ENCODE assay signal across 9 mouse cellular contexts in the genomic region with DNA sequence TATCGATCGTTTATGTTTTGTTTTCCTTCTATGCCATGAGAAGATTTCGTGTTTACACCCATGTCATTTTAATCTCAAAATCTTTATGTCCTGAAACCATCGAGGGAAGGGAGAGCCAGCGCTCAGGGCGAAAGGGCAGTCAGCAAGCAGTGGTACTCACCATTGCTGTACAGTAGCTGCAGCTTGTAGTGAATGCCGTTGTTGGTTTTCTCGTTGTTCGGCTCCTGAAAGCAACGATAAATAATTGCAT. TPM values are rescaled to one million over a fixed set of nuclear protein-coding genes. Genes with fewer than 3 reads are reported as not detected.
DNase-seq lines count a peak whose midpoint lies in the region; ATAC-seq and TF ChIP-seq lines count a peak whose summit lies in the region.
"Had no signal": no experiment of that assay in that cellular context is flagged by ENCODE, and none has a peak within 500 bp of the region (broad histone marks: within the 10 kb centered on the region; RNA-seq: fewer than 3 reads in every experiment).

No protein-coding gene starts in this region.

- peaks cover 67% of the 10 kb centered on the region for H3K27me3 ChIP-seq in kidney, postnatal 0 days (ENCODE audit: insufficient read depth, low read length)
- peaks cover 32% of the 10 kb centered on the region for H3K27me3 ChIP-seq in embryonic facial prominence, embryonic 11.5 days (ENCODE audit: control insufficient read depth, insufficient read depth, low read length)
- H3K27me3 ChIP-seq in hindbrain, embryonic 16.5 days (replicated peaks; ENCODE audit: control insufficient read depth, insufficient read depth, low read length) = peaks cover under 1% of the 10 kb centered on the region; the same call in 1 of the 2 replicates
- peaks cover 9% of the 10 kb centered on the region for H3K27me3 ChIP-seq in midbrain, embryonic 16.5 days (ENCODE audit: control insufficient read depth, insufficient read depth, low read depth, low read length)

- H3K36me3 ChIP-seq in kidney, postnatal 0 days (ENCODE audit: insufficient read depth, low read length) = no peaks in the 10 kb centered on the region
- H3K36me3 ChIP-seq in embryonic facial prominence, embryonic 11.5 days (replicated peaks; ENCODE audit: control insufficient read depth, insufficient read depth, low read depth, low read length) = no peaks in the 10 kb centered on the region
- no peaks in the 10 kb centered on the region for H3K36me3 ChIP-seq in hindbrain, embryonic 16.5 days (ENCODE audit: control insufficient read depth, insufficient read depth, low read length)
- H3K36me3 ChIP-seq in midbrain, embryonic 16.5 days (ENCODE audit: control insufficient read depth, insufficient read depth, low read length) = no peaks in the 10 kb centered on the region

- no peak for ATAC-seq in kidney, postnatal 0 days (replicated peaks; ENCODE audit: low FRiP score, low read depth)
- no peak for ATAC-seq in embryonic facial prominence, embryonic 11.5 days (replicated peaks; ENCODE audit: insufficient number of reproducible peaks, low FRiP score, low TSS enrichment, low read depth)
- no peak for ATAC-seq in hindbrain, embryonic 16.5 days
- ATAC-seq in midbrain, embryonic 16.5 days = no peak

- peak overlapping the region; percentile 56; the same call in 1 of the 2 replicates for H3K9ac ChIP-seq in kidney, postnatal 0 days (ENCODE audit: low read depth, low read length)
- peak overlapping the region; percentile 95 for H3K9ac ChIP-seq in embryonic facial prominence, embryonic 11.5 days (replicated peaks; ENCODE audit: low read length)
- peak overlapping the region; percentile 80 for H3K9ac ChIP-seq in hindbrain, embryonic 16.5 days (ENCODE audit: low read depth, low read length)
- H3K9ac ChIP-seq in midbrain, embryonic 16.5 days (ENCODE audit: low read depth, low read length) = peak overlapping the region; percentile 76

- H3K4me3 ChIP-seq in kidney, postnatal 0 days (replicated peaks; ENCODE audit: low read depth, low read length) = peak overlapping the region; percentile 50
- peak overlapping the region; percentile 85 for H3K4me3 ChIP-seq in embryonic facial prominence, embryonic 11.5 days (ENCODE audit: low read depth, low read length)
- H3K4me3 ChIP-seq in hindbrain, embryonic 16.5 days (ENCODE audit: low read length) = peak overlapping the region; percentile 66
- peak overlapping the region; percentile 53 for H3K4me3 ChIP-seq in midbrain, embryonic 16.5 days (ENCODE audit: low read depth, low read length)

- H3K9me3 ChIP-seq in kidney, postnatal 0 days (replicated peaks; ENCODE audit: low read length) = no peaks in the 10 kb centered on the region
- H3K9me3 ChIP-seq in embryonic facial prominence, embryonic 11.5 days (replicated peaks; ENCODE audit: control insufficient read depth, low read length) = no peaks in the 10 kb centered on the region
- no peaks in the 10 kb centered on the region for H3K9me3 ChIP-seq in hindbrain, embryonic 16.5 days (ENCODE audit: control insufficient read depth, low read length)
- H3K9me3 ChIP-seq in midbrain, embryonic 16.5 days (replicated peaks; ENCODE audit: control insufficient read depth, low read length, poor library complexity, severe bottlenecking) = no peaks in the 10 kb centered on the region

- no peak for TF ChIP-seq CTCF in kidney, postnatal 0 days (IDR thresholded peaks at IDR 0.05; ENCODE audit: low read depth)

- no peak overlapping the region for H3K27ac ChIP-seq in kidney, postnatal 0 days
- peak overlapping the region; percentile 91 for H3K27ac ChIP-seq in embryonic facial prominence, embryonic 11.5 days (replicated peaks; ENCODE audit: low read depth, low read length)
- peak overlapping the region; percentile 96 for H3K27ac ChIP-seq in hindbrain, embryonic 16.5 days (ENCODE audit: low read depth, low read length)
- peak overlapping the region; percentile 87 for H3K27ac ChIP-seq in midbrain, embryonic 16.5 days (ENCODE audit: low read length)

- H3K4me2 ChIP-seq in kidney, postnatal 0 days (ENCODE audit: low read length) = peak overlapping the region; percentile 95
- peak overlapping the region; percentile 90 for H3K4me2 ChIP-seq in embryonic facial prominence, embryonic 11.5 days (ENCODE audit: low read depth, low read length)
- peak overlapping the region; percentile 83 for H3K4me2 ChIP-seq in hindbrain, embryonic 16.5 days (ENCODE audit: low read length)
- peak overlapping the region; percentile 67 for H3K4me2 ChIP-seq in midbrain, embryonic 16.5 days (ENCODE audit: low read length)

- DNase-seq in kidney, postnatal 0 days (ENCODE audit: low spot score) = no peak
- no peak for DNase-seq in kidney, postnatal 10 days
- no peak for DNase-seq in embryonic facial prominence, embryonic 11.5 days (ENCODE audit: low spot score)
- no peak for DNase-seq in ovary, postnatal 10 days (ENCODE audit: low spot score)
- no peak for DNase-seq in right cerebral cortex, postnatal 36 days (ENCODE audit: low spot score in 2 of 2)
- no peak for DNase-seq in thymus, postnatal 36 days
- DNase-seq: right cerebral cortex, postnatal 14 days had no signal

- peaks cover 26% of the 10 kb centered on the region for H3K4me1 ChIP-seq in kidney, postnatal 0 days (replicated peaks; ENCODE audit: insufficient read depth, low read length)
- H3K4me1 ChIP-seq in embryonic facial prominence, embryonic 11.5 days (ENCODE audit: control insufficient read depth, insufficient read depth, low read length) = peaks cover 9% of the 10 kb centered on the region; the same call in 1 of the 2 replicates
- peaks cover 29% of the 10 kb centered on the region for H3K4me1 ChIP-seq in hindbrain, embryonic 16.5 days (ENCODE audit: control insufficient read depth, insufficient read depth, low read depth, low read length)
- peaks cover 32% of the 10 kb centered on the region for H3K4me1 ChIP-seq in midbrain, embryonic 16.5 days (ENCODE audit: control insufficient read depth, insufficient read depth, low read length)

- 3% methylated on average over 10 of the region's 10 CpGs for WGBS in kidney, postnatal 0 days
- under 1% methylated on average over 10 of the region's 10 CpGs for WGBS in embryonic facial prominence, embryonic 11.5 days
- WGBS in hindbrain, embryonic 16.5 days = 1% methylated on average over 10 of the region's 10 CpGs
- 1% methylated on average over 10 of the region's 10 CpGs for WGBS in midbrain, embryonic 16.5 days

RNA-seq across cellular contexts. Expression of gene Ebf3, which starts 1.4 kb away (rescaled TPM):
- polyA plus RNA-seq in kidney, postnatal 0 days (2015; fragmentation: Nextera tagmentation; extraction: Ambion mirVana) = 0.22 and 0.30 TPM in 2 replicates
- polyA plus RNA-seq in embryonic facial prominence, embryonic 11.5 days (2014; fragmentation: Nextera tagmentation; extraction: Ambion mirVana) = 7.2 and 7.9 TPM in 2 replicates
- polyA plus RNA-seq in hindbrain, embryonic 16.5 days (2015; fragmentation: Nextera tagmentation; extraction: Ambion mirVana) = 10.3 and 10.7 TPM in 2 replicates
- 8.8 and 9.0 TPM in 2 replicates for polyA plus RNA-seq in midbrain, embryonic 16.5 days (2015; fragmentation: Nextera tagmentation; extraction: Ambion mirVana)
